Mouse (Mus musculus): ENCODE data around the gene Vti1a.

The Vti1a gene

DNA sequence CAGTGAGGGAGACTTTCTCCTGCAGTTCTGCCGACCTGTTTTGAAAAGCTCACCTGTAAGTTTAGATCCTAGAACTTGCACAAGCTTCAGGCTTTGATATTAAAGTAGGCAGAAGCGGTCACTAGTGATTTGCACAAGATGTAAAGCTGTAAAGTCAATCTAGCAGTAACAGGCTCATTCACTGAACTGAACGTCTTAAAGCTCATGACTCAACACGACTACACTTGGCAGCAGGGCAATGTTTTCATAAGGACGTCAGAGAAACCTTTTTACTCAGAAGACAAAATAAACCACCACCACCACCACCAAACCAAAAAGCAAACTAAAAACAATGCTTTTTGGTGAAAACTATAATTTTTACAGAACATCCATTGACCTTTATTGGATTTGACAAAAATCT, 18.1 kb upstream of the Vti1a start:
- CTCF ChIA-PET: no interaction called here
- POLR2A ChIA-PET: interaction anchor here in 1 of 4 experiments (0.7 to 1.5 kb wide), 2 partner anchors 10 to 18 kb away, joined by 3 to 4 read pairs; partner anchors contain the start of genes Vti1a and Zdhhc6

DNA sequence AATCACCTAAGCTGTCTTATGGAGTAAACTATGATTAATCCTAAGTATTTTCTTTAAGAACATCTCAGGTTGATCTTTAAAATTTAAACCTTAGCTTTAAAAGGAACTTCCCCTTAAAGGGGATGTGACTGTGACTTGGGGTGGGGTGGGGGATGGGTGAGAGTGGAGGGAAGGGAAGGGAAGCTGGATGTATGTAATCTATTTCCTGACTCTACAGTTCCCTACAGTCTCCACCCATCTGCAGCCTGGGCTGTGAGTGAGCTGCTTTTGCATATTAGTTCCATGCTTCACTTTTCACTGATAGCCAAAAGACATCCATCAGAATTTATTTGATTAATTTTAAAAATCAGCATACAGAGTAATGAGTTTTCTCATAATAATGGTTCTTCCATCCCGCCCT, 16.7 kb upstream of the Vti1a start:
- CTCF ChIA-PET: interaction anchor here in 2 of 4 experiments (0.5 to 1.5 kb wide), 4 partner anchors 11 to 1559 kb away, joined by 3 to 7 read pairs (median 6); no protein-coding TSS in a partner anchor
- POLR2A ChIA-PET: interaction anchor here in 3 of 4 experiments (0.6 to 1.2 kb wide), 6 partner anchors 22 to 1320 kb away, joined by 3 to 5 read pairs (median 3); no protein-coding TSS in a partner anchor

DNA sequence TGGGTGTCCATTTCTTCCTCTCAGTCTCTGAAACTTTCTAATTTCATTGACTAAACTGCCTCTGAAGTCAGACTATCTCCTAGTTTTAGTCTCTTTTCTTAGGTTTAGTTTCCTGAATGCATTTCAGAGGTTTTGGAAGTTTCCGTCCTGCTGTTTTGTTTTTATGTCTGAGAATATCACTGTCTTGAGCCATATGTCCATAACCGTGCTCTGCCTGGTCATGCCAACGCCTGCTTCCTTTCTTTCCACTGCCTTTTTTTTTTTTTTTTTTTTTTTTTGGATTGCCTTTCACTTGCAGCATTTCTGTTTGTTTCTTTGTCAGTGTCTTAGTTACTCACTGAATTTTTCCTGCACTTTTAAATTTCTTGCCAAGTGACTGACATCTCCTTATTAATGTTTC, 15.6 kb upstream of the Vti1a start:
- ChIA-PET CTCF (no interaction called here), POLR2A (interaction anchor here in 1 of 4 experiments (0.6 to 0.7 kb wide), 2 partner anchors 79 to 91 kb away, joined by 5 read pairs; no protein-coding TSS in a partner anchor)

DNA sequence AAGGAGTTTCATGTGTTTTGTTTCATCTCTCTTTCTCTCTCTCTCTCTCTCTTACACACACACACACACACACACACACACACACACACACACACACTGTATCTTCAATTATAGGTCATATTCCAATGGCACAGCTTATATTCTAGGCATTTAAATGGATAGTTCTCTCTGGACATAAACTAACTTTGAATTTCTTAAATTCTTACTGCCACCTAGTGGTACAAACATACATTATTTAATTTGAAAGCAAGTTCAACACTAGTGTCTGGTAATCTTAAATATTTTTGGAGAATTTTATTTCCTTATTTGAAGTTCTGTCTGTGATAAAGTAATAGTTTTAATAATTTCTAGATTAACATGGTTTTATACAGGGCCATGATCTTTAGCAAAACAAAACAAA, 11.1 kb upstream of the Vti1a start:
- CTCF ChIA-PET: interaction anchor here in 2 of 4 experiments (0.9 to 1.9 kb wide), 4 partner anchors 27 to 87 kb away, joined by 3 to 9 read pairs (median 6); no protein-coding TSS in a partner anchor

DNA sequence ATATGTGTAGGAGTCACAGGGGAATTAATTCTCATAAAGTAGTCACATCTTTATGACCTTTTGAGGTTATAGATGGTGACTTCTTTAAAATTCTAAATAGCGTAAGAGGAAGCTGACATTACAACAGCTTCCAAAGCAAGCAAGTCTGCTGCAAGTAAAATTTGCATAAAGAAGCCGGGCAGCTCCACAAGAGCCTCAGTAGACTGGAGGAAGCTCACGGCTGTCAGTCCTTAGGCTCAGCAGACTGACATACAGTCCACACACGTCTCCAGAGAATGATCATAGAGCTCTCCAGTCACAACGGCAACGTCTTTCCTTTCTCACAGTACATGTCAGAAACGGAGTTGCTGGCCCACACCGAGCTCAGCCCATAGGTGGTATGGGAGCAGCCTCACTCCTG, 4.2 kb upstream of the Vti1a start:
- ChIA-PET POLR2A (no interaction called here), CTCF (interaction anchor here in 2 of 4 experiments (1.3 to 1.4 kb wide), 2 partner anchors 93 to 94 kb away, joined by 3 to 4 read pairs; no protein-coding TSS in a partner anchor)

More for the DNA sequence above, 11.1 kb upstream of the Vti1a start:
- POLR2A ChIA-PET: interaction anchor here in 2 of 4 experiments (0.7 kb wide), 2 partner anchors 51 to 357 kb away, joined by 3 to 5 read pairs; no protein-coding TSS in a partner anchor

DNA sequence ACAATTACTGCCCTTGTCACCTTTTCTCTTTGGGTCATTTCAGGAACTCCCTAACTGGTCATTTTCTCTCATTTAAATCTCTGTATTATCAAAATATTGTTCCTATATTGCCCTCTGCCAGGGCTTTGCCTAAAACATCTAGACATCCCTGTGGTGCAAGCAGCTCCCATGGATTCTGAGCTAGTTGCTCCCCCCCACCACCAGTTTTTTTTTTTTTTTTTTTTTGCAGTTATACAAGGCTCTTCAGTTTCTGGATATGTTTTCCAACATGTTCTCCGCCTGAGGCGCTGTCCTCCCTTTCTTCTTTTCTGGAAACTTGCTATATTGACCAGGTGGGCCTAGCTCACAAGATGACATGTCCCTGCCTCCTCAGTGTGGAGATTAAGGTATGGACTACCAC, 2.4 kb upstream of the Vti1a start:
- ChIA-PET POLR2A (interaction anchor here in 1 of 4 experiments (0.7 kb wide), 1 partner anchor 893 kb away, joined by 4 read pairs; no protein-coding TSS in a partner anchor), CTCF (interaction anchor here in 1 of 4 experiments (0.7 kb wide), 1 partner anchor 105 kb away, joined by 6 read pairs; no protein-coding TSS in a partner anchor)

DNA sequence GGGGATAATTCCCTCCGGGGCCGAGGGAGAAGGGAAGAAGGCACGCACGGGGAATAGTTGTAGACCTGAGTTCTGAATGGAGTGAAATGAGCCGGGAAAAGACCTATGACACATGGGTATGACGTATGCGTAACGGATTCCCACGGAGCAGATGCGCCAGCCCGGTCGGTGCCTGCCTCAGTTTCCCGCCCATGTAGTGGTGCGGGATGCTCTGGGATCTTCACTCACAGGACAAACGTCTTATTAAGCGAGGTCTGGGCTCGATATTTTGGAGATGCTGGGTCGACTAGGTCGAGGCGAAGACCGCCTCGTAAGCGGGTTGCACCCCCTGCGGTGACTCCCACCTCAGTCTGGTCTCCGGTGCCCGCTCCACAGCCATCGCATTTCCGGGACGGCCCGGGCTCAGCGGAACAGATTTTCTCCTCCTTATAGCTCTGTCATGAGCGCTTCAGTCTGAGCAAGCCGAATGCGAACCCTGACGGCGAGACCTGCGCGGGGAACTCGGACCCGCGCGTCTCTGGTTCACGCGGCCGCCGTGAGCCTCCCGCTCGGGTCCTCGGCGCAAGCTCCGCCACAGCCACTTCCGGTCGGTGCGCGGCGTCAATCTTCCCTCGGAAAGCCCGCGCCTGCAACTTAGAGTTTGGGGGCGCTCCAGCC, 515 bp upstream of the Vti1a start, which contains the start of gene Zdhhc6:
TSS of gene Zdhhc6 (minus strand) at position 581 of the 657 bp plus-strand sequence.
- ChIA-PET POLR2A (interaction anchor here (0.6 to 2.1 kb wide), 18 partner anchors 8 to 1660 kb away, joined by 3 to 6 read pairs (median 3); partner anchors contain the start of gene Acsl5 (in 1 of the 4)), CTCF (interaction anchor here in 3 of 4 experiments (0.6 to 1.6 kb wide), 5 partner anchors 11 to 101 kb away, joined by 3 to 6 read pairs (median 4); no protein-coding TSS in a partner anchor)

DNA sequence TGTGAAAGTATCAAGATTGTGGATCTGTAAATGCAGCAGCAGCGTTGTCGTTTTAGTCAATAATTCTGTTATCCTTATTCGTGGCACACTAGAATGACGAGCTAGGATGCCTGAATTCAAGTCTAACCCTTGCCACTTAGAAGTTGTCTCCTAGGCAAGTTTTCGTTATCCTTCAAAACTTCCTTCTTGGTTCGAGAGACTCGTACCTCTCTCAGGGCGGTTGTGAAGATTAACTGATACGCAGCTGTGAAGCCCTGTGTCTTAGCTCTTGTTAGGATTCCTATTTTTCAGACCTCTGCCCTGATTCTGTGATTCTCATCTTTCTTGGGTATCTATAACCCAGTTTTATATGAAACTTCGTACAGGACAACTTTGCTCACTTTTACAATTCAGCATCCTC, 806 bp downstream of the Vti1a start:
- ChIA-PET CTCF (interaction anchor here in 3 of 4 experiments (0.6 to 1.6 kb wide), 3 partner anchors 16 to 100 kb away, joined by 3 to 6 read pairs (median 3); no protein-coding TSS in a partner anchor), POLR2A (interaction anchor here (0.5 to 2.1 kb wide), 10 partner anchors 9 to 1187 kb away, joined by 3 to 5 read pairs (median 4); no protein-coding TSS in a partner anchor)

DNA sequence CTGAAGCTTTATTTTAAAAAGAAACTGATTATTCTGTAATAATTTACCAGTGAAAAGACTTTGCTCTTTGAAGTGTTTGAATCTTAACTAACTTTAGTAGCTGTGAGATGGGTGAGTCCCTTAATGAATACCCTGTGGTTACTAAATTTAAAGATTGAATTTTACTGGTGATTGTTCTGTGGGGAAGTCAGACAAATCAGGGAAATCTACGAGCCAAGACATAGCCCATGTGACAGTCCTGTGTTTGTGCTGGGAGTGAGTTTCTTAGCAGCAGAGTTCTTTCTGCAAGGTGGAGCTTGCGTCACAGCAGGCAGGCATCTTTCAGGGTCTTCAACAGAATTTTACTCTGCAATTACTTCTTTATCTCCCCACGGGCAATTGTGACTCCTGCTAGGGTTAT, 2.9 kb downstream of the Vti1a start:
- ChIA-PET CTCF (interaction anchor here in 3 of 4 experiments (0.6 to 1.2 kb wide), 4 partner anchors 13 to 1038 kb away, joined by 3 to 4 read pairs (median 3); no protein-coding TSS in a partner anchor), POLR2A (interaction anchor here in 2 of 4 experiments (0.6 to 1.7 kb wide), 2 partner anchors 14 to 234 kb away, joined by 4 to 6 read pairs; no protein-coding TSS in a partner anchor)

DNA sequence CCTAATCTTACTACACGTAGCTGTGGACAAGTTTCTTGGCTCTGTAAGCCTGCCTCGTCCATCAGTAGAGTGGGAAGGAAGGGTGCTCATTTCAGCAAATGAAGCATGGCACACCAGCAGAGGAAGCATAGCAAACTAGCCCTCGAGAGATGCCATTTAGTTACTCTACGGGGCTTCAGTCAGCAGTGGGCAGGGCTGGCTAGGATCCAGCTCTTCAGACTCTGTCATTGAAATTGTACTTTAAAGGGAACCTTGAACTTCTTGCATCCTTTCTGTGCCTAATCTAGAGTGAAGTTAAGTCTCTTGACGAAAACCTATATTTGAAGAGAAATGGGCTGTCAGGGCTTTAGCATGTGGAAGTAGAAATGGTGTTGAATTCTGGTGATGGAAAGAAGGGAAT, 3.4 kb downstream of the Vti1a start:
- POLR2A ChIA-PET: interaction anchor here in 2 of 4 experiments (0.6 to 1.7 kb wide), 2 partner anchors 13 to 233 kb away, joined by 4 to 6 read pairs; no protein-coding TSS in a partner anchor
- CTCF ChIA-PET: interaction anchor here in 3 of 4 experiments (0.6 to 1.2 kb wide), 3 partner anchors 13 to 1037 kb away, joined by 3 to 4 read pairs (median 3); no protein-coding TSS in a partner anchor

DNA sequence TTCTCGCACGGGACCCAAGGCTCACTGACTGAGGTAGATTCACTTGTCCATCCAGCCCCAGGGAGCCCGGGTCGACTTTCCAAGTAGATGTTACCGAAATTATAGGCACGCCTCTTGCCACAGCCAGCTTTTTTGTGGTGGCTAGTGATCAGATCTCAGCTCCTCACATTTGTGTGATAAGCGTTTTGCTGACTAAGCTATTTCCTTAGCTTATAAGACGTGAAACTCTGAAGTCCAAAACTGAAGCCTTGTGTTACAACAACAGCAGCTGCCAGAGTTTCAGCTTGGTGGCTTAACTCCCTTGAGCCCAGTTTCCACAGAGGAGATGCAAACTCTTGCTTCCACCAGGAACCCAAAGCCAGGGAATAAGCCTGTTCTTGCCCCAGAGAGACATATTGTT, 6.5 kb downstream of the Vti1a start:
- CTCF ChIA-PET: interaction anchor here in 1 of 4 experiments (1.9 kb wide), 1 partner anchor 10 kb away, joined by 8 read pairs; no protein-coding TSS in a partner anchor
- POLR2A ChIA-PET: no interaction called here

DNA sequence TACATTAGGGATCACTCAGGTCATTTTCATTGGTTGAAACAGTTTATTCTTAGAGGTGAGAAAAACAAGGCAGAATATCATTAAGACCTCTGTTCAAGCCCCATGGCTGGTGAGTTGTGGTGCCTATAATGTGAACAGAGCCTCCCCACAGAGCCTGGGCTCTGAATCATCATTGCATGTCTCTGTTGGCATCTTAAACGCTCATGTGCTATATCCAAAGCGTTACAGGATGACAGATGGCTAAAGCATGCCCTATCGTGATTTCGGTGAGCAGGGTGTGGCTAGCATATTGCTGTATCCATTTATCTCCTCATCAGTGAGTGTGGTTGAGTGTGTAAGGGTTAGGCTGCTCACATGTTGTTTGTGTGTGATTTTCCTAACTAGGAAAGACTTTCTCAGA, 11.4 kb downstream of the Vti1a start:
- CTCF ChIA-PET: interaction anchor here in 2 of 4 experiments (0.6 to 1.2 kb wide), 2 partner anchors 56 to 109 kb away, joined by 3 read pairs; no protein-coding TSS in a partner anchor
- POLR2A ChIA-PET: no interaction called here

DNA sequence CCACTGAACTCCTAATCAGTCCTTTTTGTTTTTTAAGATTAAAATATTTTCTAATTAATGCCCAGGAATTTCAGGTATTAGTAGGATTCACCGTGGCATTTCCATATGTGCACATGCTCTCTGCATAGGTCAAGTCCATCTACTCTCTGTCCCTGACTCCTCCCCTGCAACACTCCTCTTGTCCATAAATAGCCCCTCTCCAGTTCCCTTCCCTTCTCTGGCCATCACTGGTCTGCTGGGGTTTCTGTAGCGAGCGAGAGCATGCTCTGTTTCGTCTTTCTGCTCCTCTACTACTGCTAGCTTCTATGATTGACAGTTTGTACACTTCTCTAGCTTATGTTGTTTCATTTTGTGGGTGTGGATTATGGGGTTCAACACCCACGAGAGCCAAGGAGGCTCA, 15.7 kb downstream of the Vti1a start:
- CTCF ChIA-PET: interaction anchor here in 3 of 4 experiments (0.6 to 2.5 kb wide), 11 partner anchors 26 to 784 kb away, joined by 3 to 28 read pairs (median 6); no protein-coding TSS in a partner anchor
- POLR2A ChIA-PET: interaction anchor here in 1 of 4 experiments (0.7 to 1.2 kb wide), 3 partner anchors 10 to 802 kb away, joined by 3 to 5 read pairs (median 3); no protein-coding TSS in a partner anchor

DNA sequence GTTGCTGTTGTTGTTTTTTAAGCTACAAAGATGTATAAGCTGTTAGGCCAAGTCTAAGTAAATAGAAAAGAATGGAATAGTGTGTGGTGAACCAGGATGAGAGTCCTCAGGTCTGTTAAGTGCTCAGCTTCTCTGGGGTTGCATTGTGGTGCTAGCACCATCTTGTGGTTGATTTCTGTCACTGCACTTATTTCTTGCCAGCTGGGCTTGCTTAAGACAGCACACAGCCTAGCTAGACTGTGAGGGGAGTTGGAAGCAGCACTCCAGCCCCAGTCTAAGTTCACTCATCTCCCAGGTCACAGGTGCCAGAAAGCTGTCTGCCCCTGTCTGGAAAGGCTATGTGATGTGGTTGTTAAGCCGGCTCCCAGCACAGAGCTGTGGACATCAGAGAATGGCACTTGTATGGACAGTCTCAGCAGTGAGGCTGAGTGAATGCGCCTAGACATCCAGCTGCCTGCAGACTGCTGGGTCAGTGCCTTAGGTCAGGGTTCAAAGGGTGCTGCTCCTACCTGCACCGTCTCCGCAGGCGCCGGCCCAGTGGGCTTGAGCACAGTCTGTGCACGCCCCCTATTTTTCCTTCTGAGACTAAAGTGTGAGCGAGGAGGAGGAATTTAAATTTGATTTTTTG, 16.7 kb downstream of the Vti1a start:
- POLR2A ChIA-PET: interaction anchor here (0.6 to 1.8 kb wide), 16 partner anchors 11 to 1525 kb away, joined by 3 to 9 read pairs (median 4); no protein-coding TSS in a partner anchor
- CTCF ChIA-PET: interaction anchor here (0.5 to 2.5 kb wide), 58 partner anchors 9 to 1315 kb away, joined by 3 to 28 read pairs (median 4); partner anchors contain the start of genes Vti1a (in 1 of the 4) and Zdhhc6 (in 1 of the 4)

DNA sequence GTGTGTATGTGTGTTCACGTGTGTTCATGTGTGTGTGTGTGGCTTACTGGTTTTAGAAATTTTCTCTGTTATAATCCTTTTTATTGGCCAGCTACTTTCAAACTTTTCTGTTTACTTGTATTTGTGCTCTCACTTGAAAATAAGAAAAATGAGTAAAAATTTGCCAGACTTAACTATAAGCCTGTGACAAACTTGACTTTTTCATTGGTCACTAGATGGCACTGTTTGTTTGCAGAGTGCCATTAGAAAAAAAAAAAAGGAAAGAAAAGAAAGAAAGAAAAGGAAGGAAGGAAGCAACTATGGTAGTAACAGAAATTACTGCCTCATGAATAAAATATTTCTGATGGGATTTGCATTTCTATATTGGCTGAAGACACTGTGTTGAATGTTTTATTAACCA, 19.8 kb downstream of the Vti1a start:
- ChIA-PET POLR2A (no interaction called here), CTCF (interaction anchor here in 1 of 4 experiments (0.7 to 1.0 kb wide), 3 partner anchors 798 to 1646 kb away, joined by 3 to 5 read pairs (median 3); no protein-coding TSS in a partner anchor)

DNA sequence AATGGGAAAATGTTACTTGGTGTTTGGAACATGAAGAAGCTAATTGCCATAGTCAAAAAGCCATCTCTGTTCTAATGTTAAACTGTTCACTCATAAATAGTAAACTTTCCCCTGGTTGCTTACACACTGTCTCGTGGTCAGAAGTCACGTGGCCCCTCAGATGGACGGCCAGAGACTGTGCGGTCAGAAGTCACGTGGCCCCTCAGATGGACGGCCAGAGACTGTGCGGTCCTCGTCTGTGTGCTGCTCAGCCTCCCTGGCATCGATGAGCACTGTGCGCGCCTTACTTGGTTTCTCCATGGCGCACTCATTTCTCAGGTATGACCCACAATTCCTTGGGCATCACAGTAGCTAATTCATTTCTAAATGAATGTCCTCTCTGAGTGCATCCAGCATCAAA, 20.3 kb downstream of the Vti1a start:
- POLR2A ChIA-PET: no interaction called here
- CTCF ChIA-PET: interaction anchor here in 3 of 4 experiments (0.6 to 1.0 kb wide), 5 partner anchors 798 to 1646 kb away, joined by 3 to 5 read pairs (median 3); no protein-coding TSS in a partner anchor

DNA sequence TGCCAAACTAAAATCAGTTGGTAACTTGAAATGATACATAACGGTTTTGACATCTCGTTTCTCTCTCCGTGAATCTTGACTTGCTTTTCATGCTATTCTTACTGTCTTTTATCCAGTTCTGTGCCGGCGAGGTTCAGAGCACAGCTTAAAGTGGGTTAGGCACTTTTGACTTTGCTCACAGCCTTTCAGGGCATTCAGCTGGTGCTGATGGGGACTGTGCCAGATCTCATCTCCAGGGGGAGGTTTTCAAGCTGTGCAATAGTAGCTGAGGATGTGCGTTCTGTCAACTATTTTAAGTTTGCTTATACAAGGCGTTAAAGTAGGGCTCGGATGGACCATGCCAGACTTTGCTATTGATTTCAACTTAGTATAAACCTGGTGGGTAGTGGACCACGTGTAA, 21.0 kb downstream of the Vti1a start:
- ChIA-PET CTCF (interaction anchor here in 3 of 4 experiments (0.6 to 1.0 kb wide), 3 partner anchors 797 to 865 kb away, joined by 3 to 4 read pairs (median 3); no protein-coding TSS in a partner anchor), POLR2A (no interaction called here)

DNA sequence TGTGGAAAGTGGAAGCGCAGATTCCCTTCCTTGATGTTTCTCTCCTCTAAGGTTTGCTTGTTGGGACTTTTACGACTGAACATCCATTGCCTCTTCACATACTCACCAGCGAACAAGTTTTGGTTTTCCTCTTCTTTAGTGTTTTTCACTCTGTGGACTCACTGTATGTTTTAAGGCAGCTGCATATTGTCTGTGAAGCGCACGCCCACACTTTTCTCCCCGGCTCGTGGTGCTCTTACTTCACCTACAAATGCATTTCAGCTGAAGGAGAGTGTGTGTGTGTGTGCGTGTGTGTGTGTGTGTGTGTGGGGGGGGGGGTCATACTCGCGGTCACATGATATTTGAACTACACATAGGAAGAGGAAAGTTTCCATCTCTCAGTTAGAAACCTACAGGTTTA, 21.6 kb downstream of the Vti1a start:
- ChIA-PET CTCF (no interaction called here), POLR2A (interaction anchor here in 1 of 4 experiments (1.0 kb wide), 1 partner anchor 10 kb away, joined by 4 read pairs; no protein-coding TSS in a partner anchor)

All from embryonic stem cell, embryonic (primary cell).